Mouse (Mus musculus): ENCODE data around the gene Rnf216. TPM values are rescaled to one million over a fixed set of nuclear protein-coding genes. Genes with fewer than 3 reads are reported as not detected.
A peak's percentile ranks its signal among the peaks of the same experiment; 100 is the strongest.

The Rnf216 gene
- polyA plus RNA-seq, 1 experiment from 2014 or later: 28.5 TPM

GRCm38 (mm10) chr5:143092891-143093290, 19.9 kb downstream of the Rnf216 start:
- Histone ChIP-seq H3K4me1 (no peaks in the 10 kb centered on the region), H3K4me2 (no peak overlapping the region), H3K27ac (no peak overlapping the region), H3K9ac (no peak overlapping the region), H3K9me3 (replicated peaks) (no peaks in the 10 kb centered on the region), H3K36me3 (peaks cover 83% of the 10 kb centered on the region), H3K27me3 (replicated peaks) (no peaks in the 10 kb centered on the region), H3K4me3 (no peak overlapping the region)
- ATAC-seq: no peak
- 72% methylated on average over 3 of the region's 3 CpGs for WGBS (ENCODE audit: insufficient replicate concordance)

- ATAC-seq: no peak
These were observed 27.9 kb downstream of the Rnf216 start for GRCm38 (mm10) chr5:143084898-143085297.

GRCm38 (mm10) chr5:143079806-143080205, 33.0 kb downstream of the Rnf216 start:
- Histone ChIP-seq H3K27me3 (replicated peaks) (no peaks in the 10 kb centered on the region), H3K4me3 (no peak overlapping the region), H3K9ac (no peak overlapping the region), H3K4me1 (peaks cover 11% of the 10 kb centered on the region), H3K36me3 (peaks cover 96% of the 10 kb centered on the region), H3K9me3 (replicated peaks) (no peaks in the 10 kb centered on the region), H3K27ac (no peak overlapping the region), H3K4me2 (no peak overlapping the region)
- ATAC-seq: no peak
- 87% methylated on average over 1 of the region's 1 CpGs for whole genome bisulfite sequencing (ENCODE audit: insufficient replicate concordance)

More at GRCm38 (mm10) chr5:143084898-143085297, 27.9 kb downstream of the Rnf216 start:
- Histone ChIP-seq H3K9me3 (replicated peaks) (no peaks in the 10 kb centered on the region), H3K4me3 (no peak overlapping the region), H3K9ac (no peak overlapping the region), H3K36me3 (peaks cover 95% of the 10 kb centered on the region), H3K4me2 (no peak overlapping the region), H3K27me3 (replicated peaks) (no peaks in the 10 kb centered on the region), H3K4me1 (no peaks in the 10 kb centered on the region), H3K27ac (no peak overlapping the region)
- WGBS (ENCODE audit: insufficient replicate concordance): 66% methylated on average over 4 of the region's 4 CpGs

DNA sequence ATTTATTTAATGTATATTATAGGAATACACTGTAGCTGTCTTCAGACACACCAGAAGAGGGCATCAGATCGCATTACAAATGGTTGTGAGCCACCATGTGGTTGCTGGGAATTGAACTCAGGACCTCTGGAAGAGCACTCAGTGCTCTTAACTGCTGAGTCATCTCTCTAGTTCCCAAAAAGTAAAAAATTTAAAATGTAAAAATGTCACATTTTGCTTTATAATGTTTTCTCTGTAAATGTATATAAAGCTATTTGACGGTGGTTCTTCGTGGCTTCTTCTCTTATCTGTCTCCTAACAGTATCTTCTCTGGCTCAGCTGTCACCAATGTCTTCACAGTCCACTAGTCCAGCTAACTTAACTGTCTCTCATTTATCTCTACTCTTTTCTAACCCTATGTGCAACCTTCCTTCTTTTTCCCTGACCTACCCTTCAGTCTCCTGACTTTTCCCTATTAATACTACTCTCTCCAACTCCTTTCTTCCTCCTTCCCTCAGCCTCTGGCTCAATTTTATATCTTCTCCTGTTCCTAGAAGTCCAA, 36.1 kb downstream of the Rnf216 start:
- Histone ChIP-seq H3K27ac (peak overlapping the region; percentile 60), H3K9me3 (replicated peaks) (no peaks in the 10 kb centered on the region), H3K9ac (no peak overlapping the region), H3K4me1 (peaks cover 11% of the 10 kb centered on the region), H3K4me2 (no peak overlapping the region), H3K4me3 (no peak overlapping the region), H3K36me3 (peaks cover 97% of the 10 kb centered on the region), H3K27me3 (replicated peaks) (no peaks in the 10 kb centered on the region)
- WGBS (ENCODE audit: insufficient replicate concordance): 41% methylated on average over 3 of the region's 3 CpGs
- 0 out of 2 replicates have a peak, but pooled peaks have one; percentile 49 for ATAC-seq

DNA sequence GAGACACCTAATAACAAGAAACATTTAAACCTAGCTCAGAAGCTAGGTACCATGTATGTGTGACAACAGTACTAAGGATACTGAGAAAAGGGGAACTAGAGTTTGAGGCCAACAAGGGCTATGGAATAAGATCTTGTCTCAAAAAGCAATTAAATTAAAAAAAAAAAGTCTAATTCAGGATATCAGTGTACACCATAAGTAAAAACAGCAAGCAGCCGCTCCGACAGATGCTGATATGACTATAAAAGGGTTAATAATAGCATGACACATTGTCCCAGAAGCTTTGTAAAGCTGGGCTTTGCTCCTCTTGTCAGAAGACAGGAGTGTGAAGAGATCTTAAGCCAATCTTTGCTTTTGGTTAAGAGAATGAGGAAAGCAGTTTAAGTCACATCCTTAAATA, 36.8 kb downstream of the Rnf216 start:
- Histone ChIP-seq H3K4me2 (no peak overlapping the region), H3K36me3 (peaks cover 99% of the 10 kb centered on the region), H3K4me1 (peaks cover 11% of the 10 kb centered on the region), H3K9me3 (replicated peaks) (no peaks in the 10 kb centered on the region), H3K27me3 (replicated peaks) (no peaks in the 10 kb centered on the region), H3K27ac (no peak overlapping the region), H3K4me3 (no peak overlapping the region), H3K9ac (no peak overlapping the region)
- ATAC-seq: no peak
- 91% methylated on average over 2 of the region's 2 CpGs for WGBS (ENCODE audit: insufficient replicate concordance)

DNA sequence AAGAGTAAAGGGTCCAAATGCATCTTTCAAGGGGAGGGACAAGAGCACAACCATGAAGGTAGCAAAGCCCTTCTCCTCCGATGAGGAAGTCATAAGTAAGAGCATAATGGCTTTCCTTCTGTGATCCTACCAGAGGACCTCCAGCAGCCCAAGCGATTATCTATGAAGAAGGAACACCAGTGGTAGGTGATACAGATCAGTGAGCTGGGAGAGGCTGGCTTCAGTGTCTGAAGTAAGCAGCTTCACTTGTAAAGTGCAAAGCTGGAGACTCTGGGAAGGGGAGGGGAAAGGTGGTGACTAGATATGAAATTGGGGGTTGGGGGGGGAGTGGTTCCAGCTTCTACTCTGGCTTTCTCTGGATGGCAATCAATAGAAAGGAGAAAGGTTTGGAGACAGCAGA, 43.7 kb downstream of the Rnf216 start:
- H3K9me3 ChIP-seq (replicated peaks): no peaks in the 10 kb centered on the region
- H3K4me1 ChIP-seq: peaks cover 51% of the 10 kb centered on the region
- H3K4me3 ChIP-seq: no peak overlapping the region
- WGBS (ENCODE audit: insufficient replicate concordance): 60% methylated on average over 2 of the region's 2 CpGs
- no peaks in the 10 kb centered on the region for H3K27me3 ChIP-seq (replicated peaks)
- H3K9ac ChIP-seq: peak overlapping the region; percentile 18; the same call in 1 of the 2 replicates
- ATAC-seq: peak; percentile 31; the same call in 1 of the 2 replicates
- peaks cover 91% of the 10 kb centered on the region for H3K36me3 ChIP-seq
- H3K27ac ChIP-seq: peak overlapping the region; percentile 16; the same call in 1 of the 2 replicates
- H3K4me2 ChIP-seq: no peak overlapping the region

- Histone ChIP-seq H3K36me3 (peaks cover 91% of the 10 kb centered on the region), H3K4me2 (no peak overlapping the region), H3K4me3 (no peak overlapping the region), H3K4me1 (peaks cover 56% of the 10 kb centered on the region), H3K9ac (no peak overlapping the region), H3K27me3 (replicated peaks) (no peaks in the 10 kb centered on the region), H3K9me3 (replicated peaks) (no peaks in the 10 kb centered on the region), H3K27ac (peak overlapping the region; percentile 41)
- ATAC-seq: no peak
- 85% methylated on average over 3 of the region's 3 CpGs for WGBS (ENCODE audit: insufficient replicate concordance)
These were observed 44.4 kb downstream of the Rnf216 start for GRCm38 (mm10) chr5:143068382-143068781.

- 8% methylated on average over 1 of the region's 1 CpGs for WGBS (ENCODE audit: insufficient replicate concordance)
- H3K4me3 ChIP-seq: no peak overlapping the region
These were observed 46.2 kb downstream of the Rnf216 start for GRCm38 (mm10) chr5:143066551-143066958.

DNA sequence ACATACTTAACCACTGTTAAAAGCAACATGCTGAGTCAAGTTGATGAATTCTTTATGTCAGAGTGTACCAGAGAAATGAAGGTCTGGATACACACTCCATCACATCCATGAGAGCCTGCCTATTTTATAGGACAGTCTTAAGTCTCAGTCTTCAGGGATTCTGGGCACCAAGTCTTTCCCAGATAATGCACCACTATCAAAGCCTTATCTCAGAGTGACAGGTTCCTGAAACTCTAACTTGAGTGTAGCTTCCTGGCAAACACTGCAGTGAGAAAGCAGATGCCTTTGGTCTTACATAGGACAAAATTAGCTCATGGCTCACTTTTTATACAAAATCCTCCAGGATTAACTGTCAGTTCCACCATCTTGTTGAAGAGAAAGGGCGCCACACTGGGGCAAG, 46.7 kb downstream of the Rnf216 start:
- H3K4me3 ChIP-seq: no peak overlapping the region
- peak overlapping the region; percentile 49 for H3K4me2 ChIP-seq
- H3K4me1 ChIP-seq: peaks cover 79% of the 10 kb centered on the region
- no peaks in the 10 kb centered on the region for H3K9me3 ChIP-seq (replicated peaks)
- H3K27ac ChIP-seq: peak overlapping the region; percentile 88
- no peaks in the 10 kb centered on the region for H3K27me3 ChIP-seq (replicated peaks)
- 76% methylated on average over 1 of the region's 1 CpGs for WGBS (ENCODE audit: insufficient replicate concordance)
- peak overlapping the region; percentile 29 for H3K9ac ChIP-seq
- ATAC-seq: peak; percentile 79
- H3K36me3 ChIP-seq: peaks cover 86% of the 10 kb centered on the region

More at GRCm38 (mm10) chr5:143066551-143066958, 46.2 kb downstream of the Rnf216 start:
- peak overlapping the region; percentile 31 for H3K9ac ChIP-seq
- peaks cover 89% of the 10 kb centered on the region for H3K36me3 ChIP-seq
- H3K27me3 ChIP-seq (replicated peaks): no peaks in the 10 kb centered on the region
- ATAC-seq: peak; percentile 88
- H3K4me2 ChIP-seq: peak overlapping the region; percentile 49
- H3K9me3 ChIP-seq (replicated peaks): no peaks in the 10 kb centered on the region
- H3K4me1 ChIP-seq: peaks cover 75% of the 10 kb centered on the region
- H3K27ac ChIP-seq: peak overlapping the region; percentile 88

DNA sequence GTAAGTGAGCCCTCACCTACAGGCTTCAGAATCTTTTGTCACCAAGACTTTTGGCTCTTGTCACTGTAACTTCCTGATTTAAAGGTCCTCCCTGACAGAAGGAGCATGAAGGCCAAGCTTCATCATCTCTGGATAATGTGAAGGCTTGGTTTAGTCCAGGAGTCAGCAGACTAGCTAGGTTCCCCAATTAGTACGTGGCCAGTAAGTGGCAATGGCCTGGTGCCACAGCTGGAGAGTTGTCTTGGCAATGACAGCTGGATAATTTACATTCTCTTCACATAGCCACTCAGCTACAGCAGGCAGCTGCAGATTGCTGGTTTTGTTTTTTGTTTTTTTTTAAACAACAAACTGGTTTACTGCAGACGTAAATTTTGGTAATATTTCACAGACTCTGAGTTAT, 47.6 kb downstream of the Rnf216 start:
- peak overlapping the region; percentile 88 for H3K27ac ChIP-seq
- H3K9me3 ChIP-seq (replicated peaks): no peaks in the 10 kb centered on the region
- H3K4me1 ChIP-seq: peaks cover 88% of the 10 kb centered on the region
- H3K9ac ChIP-seq: no peak overlapping the region
- no peaks in the 10 kb centered on the region for H3K27me3 ChIP-seq (replicated peaks)
- H3K36me3 ChIP-seq: peaks cover 81% of the 10 kb centered on the region
- no peak for ATAC-seq
- H3K4me2 ChIP-seq: no peak overlapping the region
- WGBS (ENCODE audit: insufficient replicate concordance): 83% methylated on average over 2 of the region's 2 CpGs
- H3K4me3 ChIP-seq: no peak overlapping the region

DNA sequence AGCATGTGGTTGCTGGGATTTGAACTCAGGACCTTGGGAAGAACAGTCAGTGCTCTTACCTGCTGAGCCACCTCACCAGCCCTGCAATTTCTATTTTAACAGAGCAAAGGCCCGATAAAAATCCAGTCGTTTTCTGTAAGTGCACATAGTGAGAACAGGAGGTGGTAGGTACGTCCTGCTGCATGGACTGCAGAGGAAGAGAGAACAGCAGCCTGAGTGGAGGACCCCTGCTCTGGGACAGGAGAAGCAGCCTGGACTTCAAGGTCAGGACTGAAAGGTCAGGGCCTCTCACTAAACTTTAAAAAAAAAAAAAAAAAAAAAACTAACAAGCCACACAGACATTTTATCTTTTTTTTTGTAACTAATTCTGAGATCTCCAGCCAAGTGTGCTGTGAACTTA, 50.5 kb downstream of the Rnf216 start:
- no peak for ATAC-seq
- no peaks in the 10 kb centered on the region for H3K27me3 ChIP-seq (replicated peaks)
- 80% methylated on average over 3 of the region's 3 CpGs for WGBS (ENCODE audit: insufficient replicate concordance)
- no peak overlapping the region for H3K4me3 ChIP-seq
- H3K4me1 ChIP-seq: peaks cover 94% of the 10 kb centered on the region
- H3K9me3 ChIP-seq (replicated peaks): no peaks in the 10 kb centered on the region
- peak overlapping the region; percentile 68 for H3K27ac ChIP-seq
- peaks cover 65% of the 10 kb centered on the region for H3K36me3 ChIP-seq
- H3K4me2 ChIP-seq: no peak overlapping the region
- H3K9ac ChIP-seq: no peak overlapping the region

DNA sequence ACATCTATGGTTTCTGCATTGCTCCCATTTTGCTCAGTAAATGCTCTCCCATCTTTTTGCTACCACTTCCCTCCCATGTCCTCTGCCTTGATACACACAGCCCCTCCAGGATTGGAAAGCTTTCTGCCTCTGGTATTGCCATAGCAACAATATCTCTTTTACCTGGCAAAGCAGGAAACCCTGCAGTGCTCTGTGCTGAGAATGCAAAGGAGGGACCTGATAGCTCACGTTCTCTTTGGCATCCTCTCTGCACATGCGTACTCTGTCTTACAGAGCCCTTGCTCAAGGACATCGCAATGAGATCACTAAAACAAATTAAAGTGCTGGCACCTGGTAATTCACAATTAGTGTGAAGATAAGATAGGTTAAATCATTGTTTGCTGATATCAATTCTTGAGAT, 51.3 kb downstream of the Rnf216 start:
- 0 out of 2 replicates have a peak overlapping the region, but pooled peaks have one; percentile 49 for H3K9ac ChIP-seq
- H3K4me3 ChIP-seq: no peak overlapping the region
- no peaks in the 10 kb centered on the region for H3K27me3 ChIP-seq (replicated peaks)
- peaks cover 94% of the 10 kb centered on the region for H3K4me1 ChIP-seq
- H3K4me2 ChIP-seq: no peak overlapping the region
- 61% methylated on average over 3 of the region's 3 CpGs for WGBS (ENCODE audit: insufficient replicate concordance)
- H3K36me3 ChIP-seq: peaks cover 57% of the 10 kb centered on the region
- H3K9me3 ChIP-seq (replicated peaks): no peaks in the 10 kb centered on the region
- no peak for ATAC-seq
- H3K27ac ChIP-seq: peak overlapping the region; percentile 99
